Mouse (Mus musculus) A20 (cell line): Measurements from ENCODE around the gene Nt5c3.

Experiments
- DNase-seq: peaks from one replicate; pipeline ENCODE4 v3.0.0-alpha.2; 2011; ENCODE audit warnings: low read depth, low spot score

Gene Nt5c3

DNA sequence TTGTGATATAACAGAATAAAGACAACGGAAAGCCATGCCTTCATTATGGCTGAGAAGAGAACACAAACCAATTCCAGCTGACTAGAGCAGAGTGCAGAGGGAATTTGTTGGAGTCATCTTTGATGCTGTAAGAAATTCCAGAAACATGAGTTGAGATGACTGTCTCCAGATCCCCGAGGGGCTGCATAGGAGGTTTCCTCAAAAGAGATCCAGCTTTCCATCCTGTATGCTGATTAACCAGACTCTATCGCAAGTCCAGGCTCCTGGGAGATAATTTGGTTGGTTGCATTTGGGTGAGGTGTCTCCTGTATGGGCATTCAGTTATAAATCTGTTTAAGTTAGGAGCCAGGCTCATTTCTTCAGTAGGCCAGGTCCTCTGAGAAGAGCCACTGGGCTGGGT, 86.1 kb downstream of the Nt5c3 start:
- no peak for DNase-seq

- DNase-seq, result no peak
These were observed 86.6 kb downstream of the Nt5c3 start for GRCm38 (mm10) chr6:56837166-56837565.

- no peak for DNase-seq
These were observed 88.2 kb downstream of the Nt5c3 start for GRCm38 (mm10) chr6:56835532-56835931.

GRCm38 (mm10) chr6:56834769-56835168, 89.0 kb downstream of the Nt5c3 start:
- no peak for DNase-seq

- DNase-seq, result no peak
These were observed 90.9 kb downstream of the Nt5c3 start for GRCm38 (mm10) chr6:56832830-56833229.

- no peak for DNase-seq
These were observed 91.3 kb downstream of the Nt5c3 start for GRCm38 (mm10) chr6:56832407-56832796.
